12 mouse cellular contexts compared by ENCODE assay signal in the genomic region with DNA sequence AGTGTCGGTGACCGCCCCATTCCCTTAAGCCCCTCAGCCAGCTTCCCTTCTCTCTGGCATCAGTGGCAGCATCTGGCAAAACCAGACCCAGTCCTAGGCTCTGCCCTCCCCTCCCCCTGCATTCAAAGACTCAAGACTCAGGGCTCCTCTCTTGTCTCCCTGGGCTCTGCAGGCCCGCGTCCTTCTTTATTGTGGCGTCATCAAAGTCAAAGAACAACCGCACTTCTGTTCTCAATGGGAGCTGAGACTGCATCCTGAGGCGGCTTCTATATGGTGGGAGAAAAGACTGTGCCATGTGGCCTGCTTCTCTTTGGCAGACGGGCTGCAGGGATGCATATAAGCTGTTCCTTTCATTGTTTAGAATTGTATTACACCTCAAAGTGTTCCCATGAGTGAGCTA.
DNase-seq lines count a peak whose midpoint lies in the region; ATAC-seq lines count a peak whose summit lies in the region.
"Had no signal": no experiment of that assay in that cellular context is flagged by ENCODE, and none has a peak within 500 bp of the region (broad histone marks: within the 10 kb centered on the region; RNA-seq: fewer than 3 reads in every experiment).

No protein-coding gene starts in this region.

- 70% methylated on average over 8 of the region's 8 CpGs for WGBS in heart, embryonic 12.5 days
- WGBS in forebrain, embryonic 15.5 days = 9% methylated on average over 8 of the region's 8 CpGs
- 26% methylated on average over 8 of the region's 8 CpGs for WGBS in midbrain, embryonic 11.5 days

- no peak overlapping the region for H3K9ac ChIP-seq in heart, embryonic 12.5 days
- no peak overlapping the region for H3K9ac ChIP-seq in forebrain, embryonic 15.5 days (replicated peaks)
- no peak overlapping the region for H3K9ac ChIP-seq in midbrain, embryonic 11.5 days (ENCODE audit: low read length)

- H3K36me3 ChIP-seq in heart, embryonic 12.5 days = no peaks in the 10 kb centered on the region
- no peaks in the 10 kb centered on the region for H3K36me3 ChIP-seq in forebrain, embryonic 15.5 days
- H3K36me3 ChIP-seq in midbrain, embryonic 11.5 days (ENCODE audit: control insufficient read depth, insufficient read depth, low read length) = no peaks in the 10 kb centered on the region

- H3K4me1 ChIP-seq in heart, embryonic 12.5 days (replicated peaks) = peaks cover 5% of the 10 kb centered on the region
- H3K4me1 ChIP-seq in forebrain, embryonic 15.5 days = peaks cover 12% of the 10 kb centered on the region
- H3K4me1 ChIP-seq in midbrain, embryonic 11.5 days (ENCODE audit: control insufficient read depth, insufficient read depth, low read length) = peaks cover 4% of the 10 kb centered on the region; the same call in 1 of the 2 replicates

- no peak overlapping the region for H3K4me3 ChIP-seq in heart, embryonic 12.5 days
- H3K4me3 ChIP-seq in forebrain, embryonic 15.5 days = no peak overlapping the region
- no peak overlapping the region for H3K4me3 ChIP-seq in midbrain, embryonic 11.5 days (ENCODE audit: low read depth, low read length)

- H3K27me3 ChIP-seq in heart, embryonic 12.5 days (replicated peaks) = no peaks in the 10 kb centered on the region
- H3K27me3 ChIP-seq in forebrain, embryonic 15.5 days = no peaks in the 10 kb centered on the region
- no peaks in the 10 kb centered on the region for H3K27me3 ChIP-seq in midbrain, embryonic 11.5 days (ENCODE audit: control insufficient read depth, insufficient read depth, low read length)

- peak overlapping the region; percentile 55 for H3K27ac ChIP-seq in heart, embryonic 12.5 days (ENCODE audit: poor library complexity, severe bottlenecking)
- H3K27ac ChIP-seq in forebrain, embryonic 15.5 days (replicated peaks) = peak overlapping the region; percentile 65
- no peak overlapping the region for H3K27ac ChIP-seq in midbrain, embryonic 11.5 days (ENCODE audit: low read depth, low read length)

- no peak for DNase-seq in heart, adult 18-20 months
- peak; percentile 38 to 51 for DNase-seq in CD8-positive naive resting alpha-beta T cell, adult 2 months (ENCODE audit: low read depth in 2 of 2, low spot score in 2 of 2)
- no peak for DNase-seq in midbrain, embryonic 11.5 days (ENCODE audit: low spot score, missing footprints)
- no peak for DNase-seq in frontal cortex, postnatal 36 days (ENCODE audit: low spot score in 2 of 2)
- no peak for DNase-seq in adrenal gland, adult 18-20 months (ENCODE audit: low spot score in 2 of 2)
- DNase-seq in cerebellum, adult 9-11 months = no peak
- DNase-seq: cerebellum, postnatal 36 days; kidney, adult 2 months; spleen, adult 18-20 months had no signal

- H3K4me2 ChIP-seq in heart, embryonic 12.5 days = no peak overlapping the region
- H3K4me2 ChIP-seq in forebrain, embryonic 15.5 days (replicated peaks) = no peak overlapping the region
- H3K4me2 ChIP-seq in midbrain, embryonic 11.5 days = no peak overlapping the region
- H3K4me2 ChIP-seq: liver, embryonic 11.5 days had no signal

- H3K9me3 ChIP-seq in heart, embryonic 12.5 days (replicated peaks) = no peaks in the 10 kb centered on the region
- H3K9me3 ChIP-seq in forebrain, embryonic 15.5 days = no peaks in the 10 kb centered on the region
- no peaks in the 10 kb centered on the region for H3K9me3 ChIP-seq in midbrain, embryonic 11.5 days (ENCODE audit: control insufficient read depth, low read length)

- ATAC-seq in heart, embryonic 12.5 days (ENCODE audit: insufficient number of reproducible peaks, low FRiP score) = no peak
- ATAC-seq in forebrain, embryonic 15.5 days (replicated peaks) = no peak; the same call in 1 of the 2 replicates
- ATAC-seq in midbrain, embryonic 11.5 days (ENCODE audit: low FRiP score) = peak; percentile 74

Comparison
In these comparisons a context has a peak if more than half of its experiments do, and no peak if none do; other contexts are left out.
1. DNase-seq: peak in CD8-positive naive resting alpha-beta T cell, adult 2 months (2 of 2); none in heart, adult 18-20 months (0 of 2), midbrain, embryonic 11.5 days (single experiment), frontal cortex, postnatal 36 days (0 of 2), adrenal gland, adult 18-20 months (0 of 2) and cerebellum, adult 9-11 months (single experiment).